Mouse (Mus musculus): ENCODE measurements at regions not wholly inside any gene's neighbourhood (a gene's known extent, or its start where the extent isn't known, plus 50 kb on each side); places are given as distances from the start of the nearest gene placed in this dataset.

DNA sequence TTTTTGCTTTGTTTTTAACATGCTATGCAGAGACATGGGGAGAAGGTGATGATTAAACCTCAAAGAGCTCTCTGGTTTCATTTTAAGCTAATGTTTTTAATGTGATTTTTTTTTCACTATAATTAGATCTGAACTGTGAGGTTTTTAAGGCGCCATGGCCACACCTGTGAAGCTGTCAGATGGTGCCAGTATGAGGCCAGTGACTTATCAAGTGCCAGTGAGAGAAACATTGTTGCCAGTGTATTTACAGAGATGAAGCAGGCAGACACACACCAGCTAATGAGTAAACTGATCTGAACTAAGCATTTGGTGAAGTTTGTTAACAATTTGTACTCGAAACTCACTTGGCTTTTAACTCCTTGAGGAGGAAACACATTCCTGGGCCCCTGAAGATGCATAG, 99.3 kb upstream of the Abi3bp start:
- TF ChIP-seq CTCF (IDR thresholded peaks at IDR 0.05) (no peak), EP300 (IDR thresholded peaks at IDR 0.05) (no peak)

All from lung, postnatal 0 days (tissue).